Comparison of ENCODE assay signal across 8 mouse cellular contexts in genomic region chr5:75044310-75044904, GRCm38 (mm10). TPM values are rescaled to one million over a fixed set of nuclear protein-coding genes. Genes with fewer than 3 reads are reported as not detected.
A peak's percentile ranks its signal among the peaks of the same experiment; 100 is the strongest.
DNase-seq lines count a peak whose midpoint lies in the region; ATAC-seq lines count a peak whose summit lies in the region.

TSS of gene Chic2 (minus strand) at chr5:75044774.

- H3K27ac ChIP-seq in hindbrain, embryonic 11.5 days (ENCODE audit: low read depth, low read length): peak within 1 kb of the TSS; percentile 89

- 0% methylated on average over 29 of the region's 90 CpGs for WGBS in hindbrain, embryonic 11.5 days

- H3K27me3 ChIP-seq in hindbrain, embryonic 11.5 days (ENCODE audit: control insufficient read depth, insufficient read depth, low read length): peaks cover 4% of the 10 kb centered on the region; the same call in 1 of the 2 replicates

- peak; percentile 14 for DNase-seq in MEL-GATA-1-ER (ENCODE audit: extremely low read depth, low read depth)
- peak; percentile 84 for DNase-seq in cerebellum, adult 9-10 months
- DNase-seq in frontal cortex, adult 2 months (ENCODE audit: extremely low spot score in 1 of 2, low spot score in 1 of 2): peak; percentile 49 to 74
- DNase-seq in hindbrain, embryonic 11.5 days (ENCODE audit: low spot score): peak; percentile 85
- peak; percentile 78 to 87 for DNase-seq in layer of hippocampus, postnatal 14 days (ENCODE audit: low spot score in 2 of 2)
- DNase-seq in lung, postnatal 10 days: peak; percentile 91
- peak; percentile 77 for DNase-seq in ovary, postnatal 14 days (ENCODE audit: low spot score)
- DNase-seq in thymus, postnatal 14 days: peak; percentile 89

- ATAC-seq in hindbrain, embryonic 11.5 days (ENCODE audit: low FRiP score): peak; percentile 94

- no peaks in the 10 kb centered on the region for H3K36me3 ChIP-seq in hindbrain, embryonic 11.5 days (ENCODE audit: control insufficient read depth, insufficient read depth, low read length)

- H3K9me3 ChIP-seq in hindbrain, embryonic 11.5 days (ENCODE audit: control insufficient read depth, low read length): no peaks in the 10 kb centered on the region

- peak within 1 kb of the TSS; percentile 72 for H3K4me3 ChIP-seq in hindbrain, embryonic 11.5 days (ENCODE audit: low read depth, low read length)

- H3K4me1 ChIP-seq in hindbrain, embryonic 11.5 days (replicated peaks; ENCODE audit: control insufficient read depth, insufficient read depth, low read length): peaks cover 2% of the 10 kb centered on the region; the same call in 1 of the 2 replicates

- peak within 1 kb of the TSS; percentile 97 for H3K9ac ChIP-seq in hindbrain, embryonic 11.5 days (ENCODE audit: low read depth, low read length)

- peak within 1 kb of the TSS; percentile 55 for H3K4me2 ChIP-seq in hindbrain, embryonic 11.5 days (replicated peaks; ENCODE audit: low read depth, low read length)

RNA-seq across cellular contexts. Expression of gene Chic2, which starts in this region (rescaled TPM):
- polyA plus RNA-seq in frontal cortex, adult 2 months (2012; rRNA removed): 17.6 and 18.6 TPM in 2 replicates
- 50.9 and 52.3 TPM in 2 replicates for polyA plus RNA-seq in hindbrain, embryonic 11.5 days (2014; fragmentation: Nextera tagmentation; extraction: Ambion mirVana)
- total RNA-seq in layer of hippocampus, postnatal 14 days (2021): 10 to 100 TPM; 26.7 TPM

Comparison
In these comparisons a context has a peak if more than half of its experiments do, and no peak if none do; other contexts are left out.
1. Peak in every context shown above with its lines: DNase-seq, ATAC-seq, H3K4me3 ChIP-seq and H3K27ac ChIP-seq.
2. DNase-seq: peak in every context shown above with its lines; median percentile 91 in lung, postnatal 10 days; 89 in thymus, postnatal 14 days; 85 in hindbrain, embryonic 11.5 days; 84 in cerebellum, adult 9-10 months; 82 in layer of hippocampus, postnatal 14 days; 77 in ovary, postnatal 14 days; 62 in frontal cortex, adult 2 months; 14 in MEL-GATA-1-ER.